Mouse (Mus musculus): ENCODE results near the gene Dnmt3a.

DNA sequence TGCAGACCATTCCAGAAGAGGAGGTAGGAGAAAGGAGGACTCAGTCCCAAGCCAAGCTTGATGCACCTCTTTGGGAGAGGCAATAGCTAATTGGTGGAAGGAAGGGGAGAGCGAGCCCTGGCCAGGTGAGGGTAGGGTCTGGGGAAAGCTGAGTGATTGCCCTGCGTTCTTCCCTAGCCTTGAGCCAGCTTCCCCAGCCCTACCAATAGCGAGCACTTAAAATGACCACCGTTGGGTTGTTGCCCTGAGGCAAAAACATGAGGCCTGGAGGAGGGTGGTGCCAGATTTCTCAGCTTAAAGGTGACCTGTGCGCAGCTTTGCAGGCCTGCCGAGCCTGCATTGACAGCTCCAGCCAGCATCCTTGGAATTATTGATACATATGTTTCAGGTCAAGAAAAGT lies 87.5 kb downstream of the Dnmt3a start:
- no peak for TF ChIP-seq POLR2A (IDR thresholded peaks at IDR 0.05; ENCODE audit: low read depth, low read length)
- TF ChIP-seq CTCF (conservative IDR thresholded peaks at IDR 0.05; ENCODE audit: insufficient read depth, insufficient read length, low read depth, low read length): no peak
